Mouse (Mus musculus) heart, adult 2 months (tissue): ENCODE results near the gene Lmln. TPM values are rescaled to one million over a fixed set of nuclear protein-coding genes. Genes with fewer than 3 reads are reported as not detected.
"Not testable (repeated sequence)": the region's sequence is repeated elsewhere in the genome, so short reads cannot be mapped to it uniquely, and the experiment has no call there.

Source experiments
- DNase-seq, 2 experiments: peaks; one replicate each; pipeline ENCODE4 v3.0.0; 2021
- H3K27ac ChIP-seq: fragments of 200-600 bp; 2 replicates; pipeline ENCODE4 v1.8.1; 2022
- H3K27me3 ChIP-seq: fragments of 200-500 bp; 2 replicates; pipeline ENCODE4 v1.6.1; 2012; ENCODE audit warnings: mild to moderate bottlenecking, low read length, inconsistent platforms, mixed read lengths; ENCODE audit not compliant: control insufficient read depth, insufficient read depth
- H3K36me3 ChIP-seq: fragments of 200-500 bp; 2 replicates; pipeline ENCODE4 v1.6.1; 2012; ENCODE audit warnings: low read length, inconsistent platforms; ENCODE audit not compliant: control insufficient read depth, insufficient read depth
- H3K4me1 ChIP-seq: fragments of 200-500 bp; 2 replicates; pipeline ENCODE4 v1.6.1; 2011; ENCODE audit warnings: low read length; ENCODE audit not compliant: control insufficient read depth, insufficient read depth
- H3K4me3 ChIP-seq: fragments of 200-600 bp; 2 replicates; pipeline ENCODE4 v1.8.1; 2022
- H3K79me2 ChIP-seq: fragments of 200-500 bp; replicated peaks from 2 replicates; pipeline ENCODE4 v1.6.1; 2012; ENCODE audit warnings: mild to moderate bottlenecking, inconsistent platforms, low read length, moderate library complexity, mixed read lengths; ENCODE audit not compliant: control insufficient read depth, insufficient read depth
- H3K9ac ChIP-seq: fragments of 200-500 bp; 2 replicates; pipeline ENCODE4 v1.6.1; 2012; ENCODE audit warnings: low read depth, mild to moderate bottlenecking, control low read depth, inconsistent platforms, low read length, mixed read lengths
- CTCF ChIP-seq: fragments of 200-600 bp; IDR thresholded peaks from 2 replicates; pipeline ENCODE4 v1.8.1; 2022; ENCODE audit warnings: antibody characterized with exemption, mild to moderate bottlenecking, moderate library complexity
- EP300 ChIP-seq: fragments of 200-500 bp; IDR thresholded peaks from 2 replicates; pipeline ENCODE4 v1.6.1; 2011; ENCODE audit warnings: low read depth, low read length, control low read depth; ENCODE audit not compliant: insufficient read depth
- POLR2A ChIP-seq: fragments of 200-500 bp; IDR thresholded peaks from 2 replicates; pipeline ENCODE4 v1.6.1; 2011; ENCODE audit warnings: mild to moderate bottlenecking, low read depth, low read length, control low read depth; ENCODE audit not compliant: insufficient read depth
- WGBS: fragments of 180-500 bp; shearing (Covaris S2); methylation state at CpG from one replicate; pipeline ENCODE4 v1.1.7; 2018; 5-methylcytosine and 5-hydroxymethylcytosine counted together
- intact Hi-C: fragments of 180-260 bp; cut with DNase I; formaldehyde crosslinking; loops from one replicate; pipeline ENCODE4 v1.15.1; 2025
- microRNA-seq, 2 experiments: library from miRNA; unstranded; fragments of <30 nt; microRNA quantifications; one replicate each; pipeline ENCODE4 v1.2.0; 2021
- polyA plus RNA-seq: library from polyadenylated mRNA; depleted of rRNA; stranded (reverse); fragments of >200 nt; gene quantifications from 2 replicates; pipeline ENCODE4 v1.2.3, GENCODE M21; 2012; rRNA removed
- total RNA-seq, 2 experiments: library from RNA; stranded (reverse); gene quantifications; 2 replicates each; pipeline ENCODE4 v1.2.3; 2021

Gene Lmln
- total and polyA plus RNA-seq, 3 experiments, result 1.1 to 2.0 (median 1.9) TPM

GRCm38 (mm10) chr16:33170716-33171587, 108.6 kb downstream of the Lmln start:
- Histone ChIP-seq H3K4me1 (no peaks in the 10 kb centered on the region), H3K27ac (no peak overlapping the region), H3K27me3 (no peaks in the 10 kb centered on the region), H3K9ac (no peak overlapping the region), H3K36me3 (no peaks in the 10 kb centered on the region), H3K79me2 (no peaks in the 10 kb centered on the region), H3K4me3 (no peak overlapping the region)
- DNase-seq, result no peak
- intact Hi-C loops, result no loop called here
- TF ChIP-seq EP300, result no peak
- TF ChIP-seq POLR2A, result no peak
- no peak for TF ChIP-seq CTCF
- 68% methylated on average over 9 of the region's 9 CpGs for WGBS

- no peaks in the 10 kb centered on the region for H3K79me2 ChIP-seq
- TF ChIP-seq POLR2A (no peak), CTCF (no peak), EP300 (no peak)
- no peak for DNase-seq
- intact Hi-C loops, result no loop called here
- no peaks in the 10 kb centered on the region for H3K4me1 ChIP-seq
- no peaks in the 10 kb centered on the region for H3K27me3 ChIP-seq
- no peak overlapping the region for H3K4me3 ChIP-seq
- H3K36me3 ChIP-seq, result no peaks in the 10 kb centered on the region
- WGBS, result 77% methylated on average over 6 of the region's 6 CpGs
- no peak overlapping the region for H3K27ac ChIP-seq
- no peak overlapping the region for H3K9ac ChIP-seq
Measured at GRCm38 (mm10) chr16:33171800-33172199, 109.5 kb downstream of the Lmln start.

GRCm38 (mm10) chr16:33173151-33173550, 110.8 kb downstream of the Lmln start:
- WGBS, result 59% methylated on average over 5 of the region's 5 CpGs
- no peak for DNase-seq
- no peak overlapping the region for H3K4me3 ChIP-seq
- no peaks in the 10 kb centered on the region for H3K36me3 ChIP-seq
- H3K79me2 ChIP-seq, result no peaks in the 10 kb centered on the region
- peaks cover 1% of the 10 kb centered on the region; the same call in 1 of the 2 replicates for H3K4me1 ChIP-seq
- no peak overlapping the region for H3K9ac ChIP-seq
- no peak for TF ChIP-seq POLR2A
- TF ChIP-seq EP300, result no peak
- TF ChIP-seq CTCF, result no peak
- intact Hi-C loops, result no loop called here
- H3K27ac ChIP-seq, result no peak overlapping the region
- no peaks in the 10 kb centered on the region for H3K27me3 ChIP-seq

GRCm38 (mm10) chr16:33174695-33175094, 112.4 kb downstream of the Lmln start:
- DNase-seq, result no peak
- Histone ChIP-seq H3K27ac (no peak overlapping the region), H3K4me3 (no peak overlapping the region), H3K27me3 (no peaks in the 10 kb centered on the region), H3K79me2 (no peaks in the 10 kb centered on the region), H3K36me3 (no peaks in the 10 kb centered on the region), H3K4me1 (peaks cover 2% of the 10 kb centered on the region; the same call in 1 of the 2 replicates), H3K9ac (no peak overlapping the region)
- TF ChIP-seq POLR2A (no peak), CTCF (no peak), EP300 (no peak)
- intact Hi-C loops, result no loop called here

GRCm38 (mm10) chr16:33176831-33177230, 114.5 kb downstream of the Lmln start:
- DNase-seq, H3K27ac ChIP-seq, H3K27me3 ChIP-seq, H3K4me3 ChIP-seq, H3K79me2 ChIP-seq, H3K4me1 ChIP-seq, H3K36me3 ChIP-seq, intact Hi-C loops, H3K9ac ChIP-seq: not testable (repeated sequence)
- whole genome bisulfite sequencing, result 90% methylated on average over 5 of the region's 5 CpGs

Small RNA genes within 50 kb of the gene (microRNA-seq; reads per million reads assigned to microRNA genes)
- 0 reads per million in 2 experiments for gene Gm22231
- 5.8 to 10.1 reads per million in 2 experiments for gene Mir1947

Other genes starting within 250 kb of the Lmln start
- 100 to 1,000 TPM; 101 to 108 TPM for gene Fyttd1, start 185.0 kb upstream of the Lmln start, total RNA-seq
- 13.4 and 22.5 TPM in 2 replicates for gene Fyttd1, start 185.0 kb upstream of the Lmln start, polyA plus RNA-seq
- 10 to 100 TPM; 27.6 to 30.0 TPM for gene Rubcn, start 184.8 kb upstream of the Lmln start, total RNA-seq
- 44.1 and 59.3 TPM in 2 replicates for gene Rubcn, start 184.8 kb upstream of the Lmln start, polyA plus RNA-seq
- 10 to 100 TPM; 20.3 to 22.6 TPM for gene Lrch3, start 148.4 kb upstream of the Lmln start, total RNA-seq
- 13.8 and 25.5 TPM in 2 replicates for gene Lrch3, start 148.4 kb upstream of the Lmln start, polyA plus RNA-seq
- gene Iqcg, start 6.3 kb upstream of the Lmln start, total RNA-seq, result under 1 TPM; 0.57 to 0.84 TPM
- 0.09 and 0.25 TPM in 2 replicates for gene Iqcg, start 6.3 kb upstream of the Lmln start, polyA plus RNA-seq
- 100 to 1,000 TPM; 298 to 319 TPM for gene Rpl35a, start 6.1 kb upstream of the Lmln start, total RNA-seq
- gene Rpl35a, start 6.1 kb upstream of the Lmln start, polyA plus RNA-seq, result 167 and 313 TPM in 2 replicates
- gene Osbpl11, start 122.5 kb downstream of the Lmln start, total RNA-seq, result 10 to 100 TPM; 17.0 to 18.4 TPM
- 8.9 and 12.0 TPM in 2 replicates for gene Osbpl11, start 122.5 kb downstream of the Lmln start, polyA plus RNA-seq
- 10 to 100 TPM; 21.5 to 21.7 TPM for gene Snx4, start 188.9 kb downstream of the Lmln start, total RNA-seq
- 11.7 and 16.6 TPM in 2 replicates for gene Snx4, start 188.9 kb downstream of the Lmln start, polyA plus RNA-seq